Mouse (Mus musculus) G1E (cell line): ENCODE data around the gene Lrp10.

ENCODE experiments used
- CTCF ChIP-seq: IDR thresholded peaks from 2 replicates; pipeline ENCODE4 v1.5.1; 2012; ENCODE audit warnings: low read depth, low read length, inconsistent platforms, mixed read lengths
- GATA1 ChIP-seq: IDR thresholded peaks from 2 replicates; pipeline ENCODE4 v1.6.1; 2012; ENCODE audit warnings: borderline replicate concordance, low read length, inconsistent platforms, mixed read lengths
- TAL1 ChIP-seq: conservative IDR thresholded peaks from 2 replicates; pipeline ENCODE4 v1.6.1; 2012; ENCODE audit warnings: low read depth, low read length, inconsistent platforms, mixed read lengths

- TF ChIP-seq CTCF (no peak), TAL1 (no peak), GATA1 (no peak)
Measured at GRCm38 (mm10) chr14:54429332-54430093, 34.4 kb upstream of the Lrp10 start.
